Mouse (Mus musculus) MEL (cell line): Measurements from ENCODE around the gene 4930404H24Rik. TPM values are rescaled to one million over a fixed set of nuclear protein-coding genes. Genes with fewer than 3 reads are reported as not detected.

ENCODE experiments used
- DNase-seq: peaks from one replicate; pipeline ENCODE4 v3.0.0; 2011; ENCODE audit warnings: low read depth, low spot score
- H3K27ac ChIP-seq: 2 replicates; pipeline ENCODE4 v1.5.1; 2012; ENCODE audit warnings: low read depth, mild to moderate bottlenecking, control low read depth, low read length, moderate library complexity; ENCODE audit not compliant: control insufficient read depth
- H3K27me3 ChIP-seq, 2 experiments: fragments of 150-350 bp in 1 of 2; sonication (generic) in 1 of 2; 2 replicates each; pipeline ENCODE4 v1.6.1; 2012; ENCODE audit warnings: low read length in 2 of 2, mild to moderate bottlenecking in 2 of 2, improper control_type of control experiment in 1 of 2, moderate library complexity in 1 of 2; ENCODE audit not compliant: insufficient read depth in 2 of 2, control insufficient read depth in 1 of 2
- H3K36me3 ChIP-seq, 2 experiments: 2 replicates each; pipeline ENCODE4 v1.6.1; 2012 to 2014; ENCODE audit warnings: low read length in 2 of 2, improper control_type of control experiment in 1 of 2, inconsistent platforms in 1 of 2, mild to moderate bottlenecking in 1 of 2; ENCODE audit not compliant: insufficient read depth in 2 of 2, control insufficient read depth in 1 of 2
- H3K4me1 ChIP-seq, 2 experiments: fragments of 150-350 bp in 1 of 2; sonication (generic) in 1 of 2; 2 replicates each; pipeline ENCODE4 v1.6.1; 2012; ENCODE audit warnings: low read length in 2 of 2, improper control_type of control experiment in 1 of 2, mild to moderate bottlenecking in 1 of 2; ENCODE audit not compliant: insufficient read depth in 2 of 2, control insufficient read depth in 1 of 2
- H3K4me3 ChIP-seq, 2 experiments: fragments of 150-350 bp in 1 of 2; sonication (generic) in 1 of 2; 2 replicates each; pipeline ENCODE4 v1.5.1; 2012; ENCODE audit warnings: low read depth in 2 of 2, low read length in 2 of 2, mild to moderate bottlenecking in 2 of 2, moderate library complexity in 2 of 2, control low read depth in 1 of 2, improper control_type of control experiment in 1 of 2; ENCODE audit not compliant: control insufficient read depth in 1 of 2, insufficient read depth in 1 of 2
- H3K79me2 ChIP-seq: 2 replicates; pipeline ENCODE4 v1.6.1; 2012; ENCODE audit warnings: mild to moderate bottlenecking, low read length, moderate library complexity; ENCODE audit not compliant: control insufficient read depth, poor library complexity, insufficient read depth
- H3K9ac ChIP-seq: 2 replicates; pipeline ENCODE4 v1.6.1; 2012; ENCODE audit warnings: low read depth, mild to moderate bottlenecking, control low read depth, low read length, moderate library complexity; ENCODE audit not compliant: control insufficient read depth, poor library complexity, severe bottlenecking
- H3K9me3 ChIP-seq: fragments of 150-350 bp; sonication (generic); replicated peaks from 2 replicates; pipeline ENCODE4 v1.6.1; 2012; ENCODE audit warnings: mild to moderate bottlenecking, low read length, improper control_type of control experiment, moderate library complexity; ENCODE audit not compliant: insufficient read depth
- CHD1 ChIP-seq: IDR thresholded peaks from 2 replicates; pipeline ENCODE4 v1.6.1; 2012; ENCODE audit warnings: low read depth, mild to moderate bottlenecking, inconsistent platforms, low read length, improper control_type of control experiment
- CHD2 ChIP-seq: IDR thresholded peaks from 2 replicates; pipeline ENCODE4 v1.6.1; 2011; ENCODE audit warnings: low read length, improper control_type of control experiment
- CTCF ChIP-seq, 3 experiments: IDR thresholded peaks in 2 of 3; conservative IDR thresholded peaks in 1 of 3; 2 replicates each; pipeline ENCODE4 v1.5.1; 2011 to 2012; ENCODE audit warnings: low read length in 3 of 3, low read depth in 2 of 3, mild to moderate bottlenecking in 2 of 3, improper control_type of control experiment in 1 of 3, inconsistent platforms in 1 of 3, mixed read lengths in 1 of 3, moderate library complexity in 1 of 3; ENCODE audit not compliant: control insufficient read depth in 1 of 3, insufficient read depth in 1 of 3, poor library complexity in 1 of 3, severe bottlenecking in 1 of 3
- E2F4 ChIP-seq: IDR thresholded peaks from 2 replicates; pipeline ENCODE4 v1.6.1; 2011; ENCODE audit warnings: low read depth, low read length, improper control_type of control experiment, borderline replicate concordance
- EP300 ChIP-seq, 2 experiments: IDR thresholded peaks; 2 replicates each; pipeline ENCODE4 v1.6.1; 2011; ENCODE audit warnings: improper control_type of control experiment in 2 of 2, low read length in 2 of 2, low read depth in 1 of 2, mild to moderate bottlenecking in 1 of 2
- ETS1 ChIP-seq: IDR thresholded peaks from 2 replicates; pipeline ENCODE4 v1.6.1; 2012; ENCODE audit warnings: low read depth, mild to moderate bottlenecking, inconsistent platforms, low read length, improper control_type of control experiment, moderate library complexity
- GATA1 ChIP-seq: IDR thresholded peaks from 2 replicates; pipeline ENCODE4 v1.6.1; 2011; ENCODE audit warnings: low read depth, low read length, improper control_type of control experiment
- HCFC1 ChIP-seq: IDR thresholded peaks from 2 replicates; pipeline ENCODE4 v1.6.1; 2012; ENCODE audit warnings: low read depth, mild to moderate bottlenecking, inconsistent platforms, low read length, improper control_type of control experiment, moderate library complexity
- KAT2A ChIP-seq: conservative IDR thresholded peaks from 2 replicates; pipeline ENCODE4 v1.6.1; 2012; ENCODE audit warnings: low read depth, low read length, improper control_type of control experiment, inconsistent platforms
- MAZ ChIP-seq: IDR thresholded peaks from 2 replicates; pipeline ENCODE4 v1.6.1; 2012; ENCODE audit warnings: low read depth, mild to moderate bottlenecking, inconsistent platforms, low read length, improper control_type of control experiment
- MXI1 ChIP-seq: IDR thresholded peaks from 2 replicates; pipeline ENCODE4 v1.6.1; 2011; ENCODE audit warnings: mild to moderate bottlenecking, low read depth, low read length, improper control_type of control experiment
- MYC ChIP-seq: IDR thresholded peaks from 2 replicates; pipeline ENCODE4 v1.6.1; 2011; ENCODE audit warnings: low read depth, mild to moderate bottlenecking, low read length, improper control_type of control experiment, moderate library complexity
- NELFE ChIP-seq: IDR thresholded peaks from 2 replicates; pipeline ENCODE4 v1.6.1; 2011; ENCODE audit warnings: low read depth, low read length, improper control_type of control experiment
- NRF1 ChIP-seq: IDR thresholded peaks from 2 replicates; pipeline ENCODE4 v1.6.1; 2014; ENCODE audit warnings: low read depth, mild to moderate bottlenecking, inconsistent platforms, low read length, improper control_type of control experiment, moderate library complexity; ENCODE audit not compliant: poor library complexity, insufficient read depth, severe bottlenecking
- POLR2AphosphoS2 ChIP-seq: IDR thresholded peaks from 2 replicates; pipeline ENCODE4 v1.6.1; 2011; ENCODE audit warnings: low read length, improper control_type of control experiment
- RAD21 ChIP-seq: IDR thresholded peaks from 2 replicates; pipeline ENCODE4 v1.6.1; 2011; ENCODE audit warnings: mild to moderate bottlenecking, low read depth, low read length, improper control_type of control experiment
- SIN3A ChIP-seq: IDR thresholded peaks from 2 replicates; pipeline ENCODE4 v1.6.1; 2012; ENCODE audit warnings: low read length, improper control_type of control experiment, inconsistent platforms
- TAL1 ChIP-seq: IDR thresholded peaks from 2 replicates; pipeline ENCODE4 v1.6.1; 2012; ENCODE audit warnings: mild to moderate bottlenecking, inconsistent platforms, low read length, moderate library complexity, mixed read lengths
- TCF12 ChIP-seq: IDR thresholded peaks from 2 replicates; pipeline ENCODE4 v1.6.1; 2014; ENCODE audit warnings: low read depth, mild to moderate bottlenecking, inconsistent platforms, low read length, improper control_type of control experiment, moderate library complexity
- UBTF ChIP-seq: IDR thresholded peaks from 2 replicates; pipeline ENCODE4 v1.6.1; 2012; ENCODE audit warnings: low read depth, mild to moderate bottlenecking, inconsistent platforms, low read length, improper control_type of control experiment, moderate library complexity, borderline replicate concordance; ENCODE audit not compliant: insufficient read depth
- USF1 ChIP-seq: IDR thresholded peaks from 2 replicates; pipeline ENCODE4 v1.6.1; 2014; ENCODE audit warnings: low read depth, mild to moderate bottlenecking, inconsistent platforms, low read length, improper control_type of control experiment, moderate library complexity
- USF2 ChIP-seq, 2 experiments: IDR thresholded peaks; 2 replicates each; pipeline ENCODE4 v1.6.1; 2011 to 2012; ENCODE audit warnings: improper control_type of control experiment in 2 of 2, low read length in 2 of 2, borderline replicate concordance in 1 of 2, inconsistent platforms in 1 of 2, low read depth in 1 of 2, mild to moderate bottlenecking in 1 of 2; ENCODE audit not compliant: insufficient read depth in 1 of 2
- ZC3H11A ChIP-seq: IDR thresholded peaks from 2 replicates; pipeline ENCODE4 v1.6.1; 2012; ENCODE audit warnings: low read depth, mild to moderate bottlenecking, inconsistent platforms, low read length, improper control_type of control experiment
- ZMIZ1 ChIP-seq: IDR thresholded peaks from 2 replicates; pipeline ENCODE4 v1.6.1; 2012; ENCODE audit warnings: low read depth, mild to moderate bottlenecking, inconsistent platforms, low read length, improper control_type of control experiment, moderate library complexity
- polyA plus RNA-seq, 2 experiments: library from polyadenylated mRNA; stranded (reverse) in 1 of 2; unstranded in 1 of 2; fragments of >175 nt in 1 of 2; fragments of >200 nt in 1 of 2; gene quantifications; 2 replicates each; pipeline versions ENCODE4 v1.2.1 to v1.2.4; 2012; ENCODE audit warnings: low replicate concordance in 2 of 2, low read depth in 1 of 2; ENCODE audit not compliant: insufficient read length in 2 of 2, insufficient read depth in 1 of 2, missing spikeins in 1 of 2
- total RNA-seq: library from RNA; depleted of rRNA; stranded (reverse); fragments of 300-350 nt; gene quantifications from 2 replicates; pipeline ENCODE4 v1.2.3, GENCODE M21; 2012

4930404H24Rik gene
- total and polyA plus RNA-seq, 3 experiments = 0.24 TPM; not detected in 2

DNA sequence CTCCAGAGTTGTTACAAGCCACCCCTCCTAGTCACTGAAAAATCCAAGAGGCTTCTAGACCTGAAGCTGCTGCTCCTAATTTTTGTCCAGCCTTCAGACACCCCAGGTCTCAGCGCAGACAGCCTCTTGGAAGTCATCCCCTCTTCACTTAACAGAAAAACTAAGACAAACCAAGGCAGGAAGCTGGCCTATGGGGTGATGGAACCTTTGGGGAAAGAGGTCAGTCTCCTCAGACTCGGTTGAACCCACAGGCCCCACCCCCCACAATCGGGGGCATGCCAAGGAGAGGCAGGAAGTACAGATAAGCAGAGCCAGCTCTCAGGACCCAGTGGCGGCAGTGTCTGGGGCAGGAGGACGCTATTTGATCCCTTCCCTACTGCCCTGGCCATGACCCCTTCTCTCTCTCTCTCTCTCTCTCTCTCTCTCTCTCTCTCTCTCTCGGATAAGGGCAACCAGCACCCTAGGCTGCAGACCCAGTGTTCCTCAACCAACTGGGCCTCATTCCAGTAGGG, 1.2 kb downstream of the 4930404H24Rik start (continued):
- no peak; the same call in 1 of the 2 replicates for TF ChIP-seq ZMIZ1
- no peak for TF ChIP-seq USF2 (IDR thresholded peaks at IDR 0.05; ENCODE audit: borderline replicate concordance in 1 of 2, insufficient read depth in 1 of 2, low read depth in 1 of 2, low read length in 2 of 2)
- TF ChIP-seq POLR2AphosphoS2 = no peak
- peak; percentile 37; the same call in 1 of the 2 replicates for TF ChIP-seq HCFC1
- peak; percentile 74 for TF ChIP-seq ETS1
- no peak for TF ChIP-seq MYC
- TF ChIP-seq ZC3H11A = no peak
- TF ChIP-seq CHD2 = no peak
- peak; percentile 55; the same call in 1 of the 2 replicates for TF ChIP-seq GATA1
- TF ChIP-seq RAD21 = no peak

GRCm38 (mm10) chr2:153494293-153494811, 1.8 kb downstream of the 4930404H24Rik start:
- Histone ChIP-seq H3K79me2 (peaks cover 8% of the 10 kb centered on the region), H3K4me3 (peak overlapping the region; percentile 15 to 30), H3K27ac (peak overlapping the region; percentile 92), H3K36me3 (peaks cover 0 to 45% of the 10 kb centered on the region in 2 experiments; a peak in 2 of 4 replicates), H3K9me3 (no peaks in the 10 kb centered on the region), H3K9ac (peak overlapping the region; percentile 58), H3K27me3 (no peaks in the 10 kb centered on the region), H3K4me1 (peaks cover 27 to 57% of the 10 kb centered on the region in 2 experiments)
- TF ChIP-seq E2F4 (no peak), NELFE (peak; percentile 5; the same call in 1 of the 2 replicates), USF1 (no peak), MXI1 (peak; percentile 51; the same call in 1 of the 2 replicates), CHD2 (no peak), SIN3A (peak; percentile 35; the same call in 1 of the 2 replicates), CTCF (IDR thresholded peaks at IDR 0.05 in 2 of 3, conservative IDR thresholded peaks at IDR 0.05 in 1 of 3; ENCODE audit: control insufficient read depth in 1 of 3, insufficient read depth in 1 of 3, low read depth in 2 of 3, low read length in 3 of 3, poor library complexity in 1 of 3, severe bottlenecking in 1 of 3) (no peak), NRF1 (no peak), TCF12 (no peak), UBTF (no peak), MAZ (0 out of 2 replicates have a peak, but pooled peaks have one; percentile 51), CHD1 (peak; percentile 48; the same call in 1 of the 2 replicates), GATA1 (no peak), KAT2A (no peak), EP300 (IDR thresholded peaks at IDR 0.05; ENCODE audit: low read depth in 1 of 2, low read length in 2 of 2) (no peak), USF2 (IDR thresholded peaks at IDR 0.05; ENCODE audit: borderline replicate concordance in 1 of 2, insufficient read depth in 1 of 2, low read depth in 1 of 2, low read length in 2 of 2) (no peak), TAL1 (no peak; the same call in 1 of the 2 replicates)
- DNase-seq = peak; percentile 65
